Comparison of ENCODE assay signal across 24 mouse cellular contexts in the genomic region with DNA sequence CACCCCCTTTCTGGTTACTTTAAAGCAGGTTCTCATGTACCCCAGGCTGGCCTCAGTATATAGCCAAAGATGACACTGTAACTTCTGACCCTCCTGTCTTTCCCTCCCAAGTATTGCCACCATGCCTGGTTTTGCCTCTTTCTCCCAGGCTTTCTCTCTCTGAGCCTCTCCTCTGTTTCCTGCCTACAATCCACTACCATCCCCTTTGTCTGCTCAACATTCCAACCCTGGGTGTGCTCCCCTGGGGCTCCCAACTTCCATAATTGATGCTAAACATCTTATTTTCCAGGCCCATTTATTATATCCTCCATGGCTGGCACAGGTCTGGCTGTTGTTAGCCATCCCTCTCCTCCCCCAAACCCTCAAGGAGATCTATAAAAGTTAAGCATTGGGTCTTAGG. TPM values are rescaled to one million over a fixed set of nuclear protein-coding genes. Genes with fewer than 3 reads are reported as not detected.
DNase-seq lines count a peak whose midpoint lies in the region; ATAC-seq lines count a peak whose summit lies in the region.
"Had no signal": no experiment of that assay in that cellular context is flagged by ENCODE, and none has a peak within 500 bp of the region (broad histone marks: within the 10 kb centered on the region; RNA-seq: fewer than 3 reads in every experiment).

No protein-coding gene starts in this region.

- peaks cover 19% of the 10 kb centered on the region for H3K36me3 ChIP-seq in lung, embryonic 15.5 days

- no peak overlapping the region for H3K4me3 ChIP-seq in lung, embryonic 15.5 days

- peak; percentile 74 for DNase-seq in heart, adult 11 months
- no peak for DNase-seq in heart, adult 8-10 months (ENCODE audit: low spot score)
- no peak for DNase-seq in lung, postnatal 36 days
- peak; percentile 52 for DNase-seq in R1 (ENCODE audit: low read depth, low spot score)
- DNase-seq in ZHBTc4 (ENCODE audit: low read depth, low spot score), result peak; percentile 40
- DNase-seq in gastrocnemius, postnatal 4 days (ENCODE audit: low spot score in 2 of 2), result no peak
- DNase-seq in spleen, postnatal 10 days (ENCODE audit: low spot score in 2 of 2), result no peak
- DNase-seq: adrenal gland, adult 2 months; adrenal gland, adult 8-10 months; adrenal gland, postnatal 10 days; adrenal gland, postnatal 14 days; adrenal gland, postnatal 25 days; adrenal gland, postnatal 36 days; B cell, adult 2 months; cerebellum, adult 11 months; cerebellum, adult 11-12 months; cerebellum, adult 18-20 months; cerebellum, adult 2 months had no signal

- no peaks in the 10 kb centered on the region for H3K27me3 ChIP-seq in lung, embryonic 15.5 days
- H3K27me3 ChIP-seq: CH12.LX, Patski had no signal

- H3K4me1 ChIP-seq in lung, embryonic 15.5 days, result peaks cover 32% of the 10 kb centered on the region

- no peak overlapping the region for H3K4me2 ChIP-seq in lung, embryonic 15.5 days

- no peaks in the 10 kb centered on the region for H3K9me3 ChIP-seq in lung, embryonic 15.5 days
- H3K9me3 ChIP-seq: G1E had no signal

- peak overlapping the region; percentile 8; the same call in 1 of the 2 replicates for H3K27ac ChIP-seq in lung, embryonic 15.5 days

- H3K9ac ChIP-seq in lung, embryonic 15.5 days, result no peak overlapping the region

- no peak for ATAC-seq in lung, embryonic 15.5 days (ENCODE audit: borderline replicate concordance, extremely low read depth, low FRiP score, low TSS enrichment)
- ATAC-seq: activated CD4-positive, CD25-positive, alpha-beta regulatory T cell, adult 4 months; CD4-positive, CD25-positive, alpha-beta regulatory T cell, adult 4 months; Patski had no signal

RNA-seq across cellular contexts. Expression of gene Dsn1, which starts 1.6 kb away (rescaled TPM):
- 1 to 10 TPM; 1.1 to 2.2 (median 1.6) TPM for total RNA-seq in heart, adult 8-10 months (2022)
- polyA plus RNA-seq in lung, embryonic 15.5 days (2015; fragmentation: Nextera tagmentation; extraction: Ambion mirVana), result 39.0 and 40.9 TPM in 2 replicates
- total RNA-seq in gastrocnemius, postnatal 4 days (2021), result 10 to 100 TPM; 11.6 to 12.3 TPM

RNA-seq across cellular contexts. Expression of gene Ndrg3, which starts 16.7 kb away (rescaled TPM):
- total RNA-seq in heart, adult 8-10 months (2022), result 10 to 100 TPM; 21.7 to 24.5 (median 22.1) TPM
- 43.2 and 49.7 TPM in 2 replicates for polyA plus RNA-seq in lung, embryonic 15.5 days (2015; fragmentation: Nextera tagmentation; extraction: Ambion mirVana)
- total RNA-seq in gastrocnemius, postnatal 4 days (2021), result 10 to 100 TPM; 23.2 to 24.0 TPM

Comparison
In these comparisons a context has a peak if more than half of its experiments do, and no peak if none do; other contexts are left out.
1. DNase-seq: peak in heart, adult 11 months (single experiment), R1 (single experiment) and ZHBTc4 (single experiment); none in heart, adult 8-10 months (single experiment), lung, postnatal 36 days (single experiment), gastrocnemius, postnatal 4 days (0 of 2) and spleen, postnatal 10 days (0 of 2).